Mouse (Mus musculus) kidney, adult 18-20 months (tissue): ENCODE measurements around the gene Efhd2.

Experiments used
- DNase-seq: peaks from one replicate; pipeline ENCODE4 v3.0.0; 2021

Efhd2 gene

DNA sequence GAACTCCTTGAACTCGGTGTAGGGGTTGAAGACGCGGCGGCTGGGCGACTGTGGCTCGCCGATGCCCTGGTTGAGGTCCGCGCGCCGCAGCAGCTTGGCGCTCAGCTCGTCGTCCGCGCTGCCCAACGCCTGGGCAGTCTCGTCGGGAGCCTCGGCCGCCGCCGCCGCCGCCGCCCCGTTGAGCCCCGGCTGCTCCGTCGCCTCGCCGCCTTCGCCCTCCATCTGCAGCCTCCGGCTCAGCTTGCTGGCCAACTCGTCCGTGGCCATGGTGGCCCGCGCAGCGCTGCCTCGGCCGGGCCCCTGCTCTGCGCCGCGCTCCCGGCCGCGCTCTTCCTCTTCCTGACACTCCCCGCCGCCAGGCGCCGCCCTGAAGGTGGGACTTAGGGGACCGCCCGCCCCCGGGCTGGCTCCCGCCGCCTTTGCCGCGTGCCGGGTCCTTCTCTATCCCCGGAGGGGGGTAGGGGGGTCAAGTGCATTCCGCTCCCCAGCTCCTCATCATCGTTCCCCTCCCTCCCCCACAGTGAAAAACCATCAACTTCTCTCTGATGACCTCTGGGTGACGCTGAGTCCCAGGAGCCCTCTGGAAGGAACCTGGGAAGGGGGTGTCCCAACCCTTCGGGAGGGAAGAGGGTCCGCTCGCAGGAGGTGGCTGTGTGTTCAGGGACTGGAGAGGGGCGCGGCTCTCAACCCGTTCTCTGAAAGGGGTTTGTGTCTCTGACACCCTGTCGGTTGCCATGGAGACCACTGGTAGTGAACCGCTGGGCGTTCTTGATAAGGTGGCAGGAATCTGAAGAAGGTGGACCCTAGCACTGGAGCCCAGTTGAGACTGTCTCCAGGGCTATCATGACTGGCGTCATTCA, at the start of gene Efhd2:
TSS of gene Efhd2 (minus strand) at position 320 of the 860 bp plus-strand sequence.
- peak; percentile 83 for DNase-seq

DNA sequence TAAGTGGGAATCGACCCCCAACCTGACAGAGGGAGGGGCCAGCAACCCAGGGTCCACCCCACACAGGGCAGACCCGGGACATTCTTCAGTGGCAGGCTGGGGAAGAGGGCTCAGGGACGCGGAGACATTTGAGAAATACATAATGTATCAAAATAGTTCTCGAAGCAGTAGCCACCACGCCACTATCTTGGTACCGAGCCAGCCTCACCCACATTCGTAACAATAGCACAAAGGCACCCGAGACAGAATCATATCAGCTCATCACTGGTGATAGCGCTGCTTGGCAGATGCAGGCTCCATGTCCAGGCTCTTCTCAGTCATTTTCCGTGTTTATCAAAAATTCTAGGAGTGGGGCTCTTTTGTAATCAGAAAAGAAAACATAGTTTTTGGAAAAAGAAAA, 49.2 kb upstream of the Efhd2 start:
- DNase-seq, result no peak

DNA sequence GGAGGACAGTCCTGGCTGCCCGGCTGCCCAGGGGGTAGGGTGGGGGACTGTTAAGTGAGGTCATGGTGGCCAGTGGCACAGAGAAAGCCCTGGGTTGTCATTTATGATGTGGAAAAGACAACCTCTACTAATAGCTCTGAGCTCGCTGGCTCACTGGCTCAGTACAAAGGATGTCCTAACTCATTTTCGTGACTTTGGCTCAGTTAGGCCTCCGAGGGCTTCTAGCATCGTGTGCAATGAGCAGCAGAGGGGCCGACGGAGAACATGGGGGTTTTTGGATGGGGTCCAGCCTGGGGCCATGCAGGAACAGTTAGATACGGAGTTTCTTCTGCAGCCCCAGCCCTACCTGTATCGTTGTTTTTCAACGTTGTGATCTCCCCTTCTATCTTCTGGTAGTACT, 45.7 kb upstream of the Efhd2 start:
- DNase-seq, result no peak

DNA sequence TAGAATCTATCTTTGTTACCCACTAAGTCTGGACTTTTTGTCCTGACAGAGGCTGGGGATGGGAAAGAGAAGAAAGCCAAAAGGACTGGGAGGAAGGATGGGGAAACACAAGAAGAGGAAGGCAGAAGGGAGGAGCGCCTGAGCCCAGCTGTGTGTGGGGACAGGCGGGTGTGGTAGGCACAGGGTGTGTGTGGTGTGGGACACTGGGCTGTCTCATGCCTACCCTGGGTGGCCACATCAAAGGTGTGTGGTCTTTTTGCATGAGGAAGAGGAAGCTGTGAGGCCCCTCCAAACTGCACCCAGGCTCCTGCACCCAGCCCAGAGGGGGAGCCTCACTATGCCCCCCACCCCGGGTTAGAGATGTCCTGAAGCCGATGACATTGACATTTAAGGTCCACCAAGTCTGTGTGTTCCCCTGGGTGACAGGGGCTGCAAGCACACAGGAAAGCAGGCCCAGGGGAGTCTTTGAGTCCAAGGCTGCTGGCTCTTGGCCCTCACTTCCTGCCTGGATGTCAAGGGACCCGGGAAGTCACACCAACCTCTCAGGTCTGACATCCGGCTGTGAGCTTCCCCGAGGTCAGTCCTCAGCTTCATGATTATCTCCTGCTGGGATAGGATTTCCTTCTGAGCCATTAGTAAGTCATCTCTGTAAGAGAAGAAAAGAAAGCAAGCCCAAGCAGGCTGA, 43.2 kb upstream of the Efhd2 start:
- no peak for DNase-seq

DNA sequence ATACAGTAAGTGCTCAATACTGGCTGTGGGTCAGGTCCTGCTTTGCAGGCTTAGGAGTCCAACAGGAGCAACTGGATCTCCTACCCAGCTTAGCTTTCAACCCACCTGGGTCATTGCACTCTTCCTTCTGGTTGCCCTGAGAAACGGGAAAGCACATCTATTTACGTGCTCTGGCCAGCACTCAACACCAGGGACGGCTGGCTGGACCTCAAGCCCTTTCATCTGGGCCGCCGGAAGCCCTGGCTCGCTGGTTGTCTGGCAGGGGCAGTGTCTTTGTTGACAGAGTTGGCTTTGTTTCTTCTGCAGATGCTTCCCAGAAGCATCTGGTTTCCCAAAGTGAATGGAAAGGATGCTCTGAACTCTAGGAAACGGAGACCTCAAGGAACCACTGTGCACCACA, 39.3 kb upstream of the Efhd2 start:
- peak; percentile 23 for DNase-seq

DNA sequence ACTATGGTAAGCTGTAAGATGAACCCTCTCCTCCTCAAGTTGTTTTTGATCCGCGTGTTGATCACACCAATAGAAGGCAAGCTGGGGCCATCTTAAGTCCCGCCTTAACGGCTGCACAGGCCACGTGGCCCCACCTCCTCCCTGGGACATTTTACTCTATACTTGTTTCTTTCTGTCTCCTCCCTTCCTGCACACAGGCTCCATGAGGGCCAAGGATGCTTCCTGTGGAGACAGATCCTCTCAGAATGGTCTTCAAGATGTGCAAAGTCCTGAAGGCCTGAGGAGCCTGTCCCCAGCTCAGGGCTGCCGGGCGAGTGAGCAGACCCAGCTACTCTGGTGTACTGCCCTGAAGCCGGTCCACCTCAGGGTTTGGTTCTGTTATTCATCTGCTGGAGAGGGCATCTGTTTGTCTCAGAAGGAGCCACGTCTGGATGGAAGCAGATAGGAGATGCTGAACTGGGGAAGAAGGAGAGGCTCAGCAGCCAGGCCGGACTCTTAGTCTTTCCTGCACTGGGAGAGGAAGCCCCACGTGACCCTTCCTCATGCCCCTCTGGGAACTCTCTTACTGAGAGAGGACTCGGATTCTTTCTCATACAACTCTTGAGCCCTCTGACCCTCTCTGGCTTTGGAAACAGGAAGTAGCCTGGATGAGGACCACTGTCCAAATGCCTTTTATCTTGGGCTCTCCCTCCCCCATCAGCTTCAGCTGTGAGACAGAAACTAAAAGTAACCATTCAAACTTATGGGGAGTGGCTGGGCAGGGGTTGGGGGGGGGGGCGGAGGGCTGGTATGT, 38.7 kb upstream of the Efhd2 start:
- no peak for DNase-seq

DNA sequence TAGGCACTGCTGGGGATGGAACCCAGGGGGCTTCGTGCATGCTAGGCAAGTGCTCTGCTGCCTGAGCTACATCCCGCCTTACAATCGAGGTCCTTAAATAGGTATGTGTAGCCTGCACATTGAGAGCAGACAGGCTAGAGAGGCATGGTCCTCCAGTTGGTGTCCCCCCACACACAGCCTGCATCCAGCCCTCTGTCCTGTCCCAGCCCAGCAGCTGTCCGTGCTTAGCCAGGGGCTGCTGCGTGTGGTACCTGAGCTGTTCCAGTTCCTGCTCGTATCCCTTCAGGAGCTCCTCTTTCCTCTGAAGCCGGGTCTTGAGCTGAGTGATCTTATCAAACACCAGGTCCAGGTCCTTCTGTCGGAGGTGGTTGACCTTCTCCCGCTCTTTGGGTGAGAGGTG, 30.0 kb upstream of the Efhd2 start:
- DNase-seq, result no peak

DNA sequence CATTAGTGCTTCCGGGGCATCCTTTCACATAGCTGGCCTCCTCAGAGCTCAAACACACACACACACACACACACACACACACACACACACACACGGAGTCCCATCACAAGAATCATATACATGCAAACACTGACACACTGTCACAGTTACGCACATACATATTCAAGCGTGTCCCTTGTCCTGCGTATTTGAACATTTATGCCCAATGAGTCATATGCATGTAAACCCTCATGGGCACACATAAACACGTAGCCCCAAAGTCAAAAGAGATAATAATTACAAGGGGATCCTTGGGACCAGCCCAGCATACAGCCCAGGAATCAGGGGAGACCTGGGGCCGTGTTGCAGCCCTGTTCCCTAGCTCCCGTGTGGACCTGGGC, 27.7 kb upstream of the Efhd2 start:
- DNase-seq, result no peak

DNA sequence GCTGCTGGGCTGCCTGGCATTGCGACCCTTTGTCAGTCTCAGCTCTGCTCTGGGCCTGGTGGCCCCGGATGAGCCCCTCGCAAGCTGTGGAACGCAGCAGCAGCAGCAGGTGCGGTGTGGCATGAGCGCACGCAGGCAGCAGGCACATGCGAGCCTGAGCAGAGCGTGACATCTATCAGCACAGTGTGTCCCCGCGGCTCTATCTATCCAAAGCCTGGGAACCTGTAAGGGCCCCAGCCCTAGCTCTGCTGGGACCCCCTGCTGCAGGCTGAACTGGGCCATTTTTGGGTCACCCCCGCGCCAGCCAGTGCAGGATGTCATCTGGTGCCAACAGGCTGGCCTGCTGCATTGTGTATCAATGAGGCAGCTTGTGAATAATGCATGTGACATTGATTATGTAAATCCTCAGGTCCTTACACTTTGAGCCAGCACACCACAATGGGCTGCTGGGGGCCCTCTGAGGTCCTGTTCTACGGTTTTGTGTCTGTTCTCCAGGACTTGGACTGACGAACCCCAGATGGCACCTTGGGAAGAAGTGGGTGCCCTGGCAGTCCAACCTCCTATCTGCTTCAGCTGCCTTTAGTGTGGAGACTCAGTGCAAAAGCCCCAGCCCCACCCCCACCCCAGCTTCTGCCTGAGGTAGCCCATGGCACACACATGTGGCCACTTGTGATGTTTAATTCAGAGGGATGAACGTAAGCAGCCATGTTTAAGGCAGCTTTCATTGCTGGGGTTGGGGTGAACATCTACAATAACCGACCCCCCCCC, 27.2 kb upstream of the Efhd2 start:
- DNase-seq, result no peak

DNA sequence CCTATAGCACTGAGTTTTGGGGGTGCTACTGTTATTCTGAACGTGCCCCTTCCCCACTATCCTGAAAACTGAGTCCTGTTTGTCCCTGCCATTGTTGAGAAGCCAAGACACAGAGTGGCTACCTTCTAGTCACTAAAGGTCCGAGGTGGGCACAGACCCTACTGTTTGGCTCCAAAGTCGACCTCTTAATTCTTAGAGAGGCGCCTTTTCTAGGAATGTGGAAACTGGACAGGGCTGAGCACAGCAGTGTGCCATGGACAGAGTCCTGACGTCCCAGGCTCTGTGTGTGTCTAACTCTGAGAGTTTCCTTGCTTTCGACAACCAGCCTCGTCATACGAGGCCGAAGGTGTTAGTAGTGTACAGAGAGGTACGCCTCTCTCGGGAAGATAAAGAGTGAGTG, 25.7 kb upstream of the Efhd2 start:
- DNase-seq, result no peak

DNA sequence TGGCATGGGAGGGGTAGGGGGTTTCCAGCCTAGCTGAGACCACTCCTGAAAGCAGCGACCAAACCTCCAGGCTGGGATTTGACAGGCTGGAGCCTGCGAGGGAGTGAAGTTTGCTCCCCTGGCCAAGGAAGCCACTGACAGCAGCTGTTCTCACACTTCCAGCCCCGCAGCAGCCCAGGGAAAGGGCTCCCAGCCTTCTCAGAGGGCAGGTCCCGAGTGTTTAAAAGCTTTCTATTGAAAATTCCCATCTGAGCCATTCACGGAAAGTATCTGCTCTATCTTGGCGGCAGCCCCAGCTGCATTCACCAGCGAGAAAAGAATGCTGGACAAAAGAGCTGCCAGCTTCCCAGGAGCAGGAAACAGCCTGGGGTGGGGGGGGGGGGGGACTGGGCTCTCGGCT, 25.2 kb upstream of the Efhd2 start:
- DNase-seq, result no peak

DNA sequence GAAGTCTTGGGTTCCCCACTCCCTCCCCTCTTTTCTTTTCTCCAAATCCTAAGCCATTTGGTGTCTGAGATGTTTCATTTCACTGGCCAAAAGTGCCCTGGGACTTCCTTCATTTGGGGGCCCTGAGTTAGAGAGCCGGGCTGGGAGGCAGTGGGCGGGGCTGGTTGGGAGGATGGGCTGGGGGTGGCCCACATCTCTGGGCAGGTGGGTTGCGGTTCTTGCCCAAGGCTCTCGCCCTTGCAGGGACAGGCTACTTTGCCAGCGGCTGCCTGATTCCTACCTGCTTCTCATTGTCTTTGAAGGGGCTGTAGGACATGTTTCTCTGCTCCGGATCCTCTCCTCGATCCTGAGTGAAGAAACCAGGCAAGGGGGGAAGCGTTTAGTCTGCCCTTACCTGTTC, 24.2 kb upstream of the Efhd2 start:
- DNase-seq, result no peak

DNA sequence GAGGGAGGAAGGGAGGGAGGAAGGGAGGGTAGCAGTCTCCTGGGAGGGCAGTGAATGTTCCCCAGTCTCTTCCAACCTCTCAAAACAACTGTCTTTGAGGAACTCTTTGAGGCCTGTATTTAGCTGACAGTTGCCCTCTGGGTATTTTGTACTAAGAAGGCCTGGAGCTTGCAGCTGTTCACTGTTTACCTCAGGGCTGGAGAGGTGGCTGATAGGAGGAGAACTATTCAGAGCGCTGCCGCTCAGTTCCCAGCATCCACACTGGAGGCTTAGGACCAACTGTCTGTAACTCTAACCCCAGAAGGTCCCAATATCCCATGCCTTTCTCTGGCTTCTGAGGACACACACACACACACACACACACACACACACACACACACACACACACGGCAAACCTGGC, 23.1 kb upstream of the Efhd2 start:
- no peak for DNase-seq

DNA sequence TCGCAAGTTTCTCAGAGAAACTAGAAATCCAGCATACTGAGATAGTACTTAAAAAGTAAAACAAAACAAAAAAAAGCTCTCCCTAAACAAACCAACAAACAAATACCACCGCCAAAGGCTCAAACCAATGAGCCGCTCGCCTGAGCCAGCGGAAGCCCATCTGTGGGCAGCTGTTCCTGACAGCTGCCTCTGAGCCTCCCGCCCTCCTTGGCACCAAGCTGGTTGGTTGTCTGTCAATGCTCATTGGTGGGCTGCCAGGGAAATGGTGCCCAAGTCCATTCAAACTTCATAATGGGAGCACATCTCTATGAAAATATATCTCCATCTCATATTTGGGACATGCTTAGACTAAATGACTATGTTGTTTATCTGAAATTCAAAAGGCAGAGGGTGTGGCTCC, 22.5 kb upstream of the Efhd2 start:
- DNase-seq, result no peak

DNA sequence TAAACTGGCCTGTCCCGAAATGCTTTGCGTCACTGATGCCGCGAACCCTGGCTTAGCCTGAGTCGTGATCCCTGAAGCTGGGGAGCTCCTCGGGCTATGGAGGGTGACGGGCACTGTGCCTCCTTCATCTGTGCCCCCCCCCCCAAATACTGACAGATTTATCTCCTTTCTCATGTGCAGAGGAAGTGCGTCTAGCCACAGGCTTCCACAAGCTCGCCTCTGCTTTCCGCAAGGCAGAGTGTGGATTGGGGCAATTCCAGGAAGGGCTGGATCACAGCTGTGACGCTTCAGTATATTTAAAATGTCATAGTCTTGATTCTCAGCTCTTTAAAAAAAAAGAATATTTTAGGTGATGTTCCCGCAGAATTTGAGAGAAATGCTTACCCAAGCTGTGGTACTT, 21.1 kb upstream of the Efhd2 start:
- DNase-seq, result no peak

DNA sequence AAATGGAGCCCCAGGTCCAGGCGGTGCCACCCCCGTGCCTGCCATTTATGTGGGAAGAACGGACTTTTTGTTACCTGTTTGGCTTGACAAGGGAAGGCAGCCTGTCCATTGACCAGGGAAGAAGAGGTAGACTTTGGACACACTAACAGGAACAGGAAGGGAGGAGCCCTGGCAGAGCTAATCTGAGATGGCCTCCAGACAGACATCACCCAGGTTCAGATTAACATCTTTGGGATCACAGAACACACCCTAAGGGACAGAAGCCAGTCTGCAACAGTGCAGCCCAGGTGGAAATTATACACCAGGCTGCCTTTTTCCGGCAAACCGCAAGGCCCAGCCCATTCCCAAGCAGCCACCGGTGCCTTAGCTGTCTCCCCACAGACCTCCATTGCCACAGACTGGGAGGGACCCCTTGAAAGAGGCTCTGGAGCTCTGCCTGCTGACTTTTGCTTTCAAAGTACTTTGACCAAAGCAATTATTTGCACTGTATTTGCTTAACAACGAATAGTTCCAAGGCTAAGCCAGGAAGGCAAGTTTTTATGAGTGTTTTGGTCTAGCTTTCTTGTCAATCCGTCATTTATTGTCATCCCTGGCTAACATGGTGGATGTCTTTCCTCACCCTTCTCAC, 18.6 kb upstream of the Efhd2 start:
- DNase-seq, result no peak

DNA sequence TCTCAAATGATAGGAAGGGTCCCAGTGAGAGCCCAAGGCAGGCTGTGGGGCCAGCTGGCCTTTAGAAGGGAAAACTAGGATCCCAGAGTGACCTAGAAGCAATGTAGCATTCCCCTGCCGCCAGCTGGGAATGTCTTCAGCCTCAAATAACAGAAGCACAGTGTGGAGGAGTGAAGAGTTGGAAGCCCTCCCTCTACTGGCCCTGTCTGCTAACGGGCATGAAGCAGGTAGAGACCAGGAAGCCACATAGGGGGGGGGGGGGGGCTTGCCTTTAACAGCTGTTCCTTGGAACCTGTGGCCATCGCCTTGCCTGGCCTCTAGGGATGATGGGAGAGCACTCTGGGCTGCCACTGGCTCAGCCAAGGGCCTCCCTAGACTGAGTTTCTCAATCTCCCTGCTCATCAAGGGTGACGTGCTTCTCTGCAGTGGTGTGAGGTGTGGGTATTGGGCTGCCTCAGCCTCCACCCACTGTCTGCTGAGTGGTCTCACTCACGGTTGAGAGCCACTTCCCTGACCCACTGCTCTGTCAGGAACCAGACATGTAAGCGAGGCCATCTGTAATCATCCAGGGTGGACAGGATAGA, 11.8 kb upstream of the Efhd2 start:
- DNase-seq, result no peak

DNA sequence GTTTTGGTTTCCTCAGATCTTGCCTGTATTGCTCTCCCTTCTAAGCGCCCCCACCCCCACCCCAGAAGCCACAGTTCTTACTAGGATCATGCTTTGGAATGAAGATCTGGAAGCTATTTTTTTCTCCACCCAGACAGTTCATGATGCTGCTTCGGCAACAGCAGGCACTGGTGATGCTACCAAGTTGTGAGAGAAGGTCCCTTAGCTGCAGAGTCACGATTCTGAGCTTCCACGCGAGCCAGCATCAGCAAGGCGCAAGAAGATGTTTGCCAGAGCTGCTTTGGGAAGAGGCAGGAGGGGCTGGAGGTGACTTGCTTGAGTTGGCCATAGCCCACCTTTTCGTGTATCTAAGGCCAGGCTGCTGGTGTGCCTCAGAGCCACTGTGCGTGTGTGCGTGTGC, 10.7 kb upstream of the Efhd2 start:
- DNase-seq, result no peak

DNA sequence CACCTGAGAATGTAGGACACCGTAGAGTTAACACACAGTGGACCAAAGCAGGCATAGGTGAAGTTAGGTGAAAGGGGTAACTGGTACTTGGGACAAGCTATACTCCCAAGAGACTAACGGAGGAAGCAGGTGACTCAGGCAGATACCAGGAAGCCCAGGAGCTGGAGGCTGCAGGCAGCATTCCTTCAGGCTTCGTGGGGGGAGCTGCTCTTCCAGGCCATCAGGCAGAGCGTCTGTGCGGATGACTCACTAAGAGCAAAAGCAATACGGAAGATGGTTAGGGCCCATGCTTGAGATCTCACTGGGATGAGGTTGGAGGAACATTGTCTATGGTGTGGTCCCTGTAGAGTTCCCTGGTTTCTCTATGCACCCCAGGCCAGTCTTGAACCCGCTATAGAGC, 8.1 kb upstream of the Efhd2 start:
- no peak for DNase-seq

DNA sequence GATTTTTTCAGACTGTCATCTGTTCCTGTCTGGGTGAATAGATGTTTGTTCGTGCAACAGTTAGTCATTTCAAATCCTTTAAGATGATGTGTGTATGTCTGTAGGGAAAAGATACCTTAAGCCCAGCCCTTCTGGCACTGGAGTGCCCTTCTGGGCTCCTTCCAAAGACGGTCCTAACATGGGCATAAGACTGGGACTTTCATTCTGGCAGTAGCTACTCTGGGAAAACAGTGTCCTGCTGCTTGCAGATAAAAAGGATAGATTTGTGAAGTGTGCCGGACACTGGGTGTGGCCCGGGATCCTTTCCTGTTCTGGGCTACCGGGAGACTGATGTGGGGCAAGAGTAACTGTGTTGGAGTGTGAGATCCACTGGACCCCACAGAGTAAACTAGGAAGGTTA, 7.2 kb upstream of the Efhd2 start:
- DNase-seq, result no peak

DNA sequence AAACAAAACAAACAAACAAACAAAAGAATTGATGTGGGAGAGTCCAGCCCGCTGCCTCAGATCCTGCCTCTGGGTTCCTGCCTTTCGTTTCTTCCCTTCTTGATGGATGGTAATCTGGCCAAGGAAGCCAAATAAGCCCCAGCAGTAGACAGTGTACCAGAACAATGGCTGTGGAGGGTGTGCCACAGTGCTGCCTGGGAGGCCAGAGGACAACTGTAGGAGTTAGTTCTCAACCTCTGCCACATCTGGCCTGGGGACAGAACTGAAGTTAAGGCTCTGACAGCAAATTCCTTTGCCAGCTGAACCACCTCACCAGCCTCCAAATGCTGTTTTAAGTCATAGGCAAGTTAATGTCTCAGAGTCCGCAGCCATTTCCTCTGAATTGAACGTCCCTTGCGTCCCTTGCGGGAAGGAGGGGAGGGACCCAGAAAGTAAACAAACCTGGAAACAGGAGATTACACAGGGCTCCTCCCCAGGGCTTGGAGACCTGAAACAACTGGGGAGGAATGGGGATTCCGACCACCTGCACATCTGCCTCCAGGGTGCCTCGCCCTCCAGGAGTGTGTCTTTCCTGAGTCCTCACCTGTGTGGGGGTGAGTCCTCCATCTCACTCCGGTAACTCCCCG, 6.7 kb upstream of the Efhd2 start:
- DNase-seq, result no peak

DNA sequence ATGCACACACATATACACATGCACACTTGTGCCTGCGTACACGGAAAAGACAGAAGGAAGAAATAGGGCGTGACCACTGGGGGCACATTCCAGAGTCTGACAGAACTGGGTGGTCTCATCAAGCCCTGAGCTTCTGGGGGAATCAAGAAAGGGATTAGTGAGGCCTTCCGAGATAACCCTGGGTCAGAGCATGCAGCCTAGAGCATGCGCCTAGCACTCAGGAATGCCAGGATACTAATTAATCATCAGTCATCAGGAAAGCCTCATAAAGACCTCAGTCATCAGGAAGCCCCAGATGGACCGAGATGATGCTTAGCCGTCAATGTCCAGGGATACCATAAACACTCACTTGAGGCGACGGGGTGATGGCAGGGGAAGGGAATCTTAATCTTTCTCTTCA, 5.2 kb upstream of the Efhd2 start:
- DNase-seq, result no peak
